ENCODE assay signal across 10 mouse cellular contexts in the genomic region with DNA sequence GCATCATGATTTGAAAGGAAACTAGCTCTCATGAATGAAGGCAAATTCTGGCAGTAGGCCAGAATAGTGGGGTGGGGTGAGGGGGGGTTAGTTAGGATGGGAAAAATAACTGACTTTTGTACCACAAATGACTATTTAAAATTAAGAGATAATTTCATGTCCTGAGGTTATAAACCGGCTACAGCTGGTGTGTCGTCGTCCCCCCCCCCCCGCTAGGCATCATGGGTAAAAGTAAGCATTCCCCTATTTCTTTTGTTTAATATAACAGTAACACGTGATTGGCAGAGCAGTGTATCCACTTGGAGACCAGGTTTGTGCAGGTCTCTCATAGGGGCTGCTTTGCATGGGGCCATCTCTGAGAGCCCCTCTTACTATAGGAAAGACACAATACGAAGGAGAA. TPM values are rescaled to one million over a fixed set of nuclear protein-coding genes. Genes with fewer than 3 reads are reported as not detected.
DNase-seq lines count a peak whose midpoint lies in the region; ATAC-seq and TF ChIP-seq lines count a peak whose summit lies in the region.
"Had no signal": no experiment of that assay in that cellular context is flagged by ENCODE, and none has a peak within 500 bp of the region (broad histone marks: within the 10 kb centered on the region; RNA-seq: fewer than 3 reads in every experiment).

No protein-coding gene starts in this region.

- H3K9me3 ChIP-seq in kidney, postnatal 0 days (replicated peaks; ENCODE audit: low read length), result no peaks in the 10 kb centered on the region
- H3K9me3 ChIP-seq in forebrain, embryonic 15.5 days, result no peaks in the 10 kb centered on the region
- H3K9me3 ChIP-seq in midbrain, embryonic 13.5 days, result no peaks in the 10 kb centered on the region

- H3K36me3 ChIP-seq in kidney, postnatal 0 days (ENCODE audit: insufficient read depth, low read length), result no peaks in the 10 kb centered on the region
- H3K36me3 ChIP-seq in forebrain, embryonic 15.5 days, result no peaks in the 10 kb centered on the region
- no peaks in the 10 kb centered on the region for H3K36me3 ChIP-seq in midbrain, embryonic 13.5 days

- no peak overlapping the region for H3K27ac ChIP-seq in kidney, postnatal 0 days
- peak overlapping the region; percentile 95 for H3K27ac ChIP-seq in forebrain, embryonic 15.5 days (replicated peaks)
- peak overlapping the region; percentile 78 for H3K27ac ChIP-seq in midbrain, embryonic 13.5 days
- no peak overlapping the region for H3K27ac ChIP-seq in cerebellum, adult 2 months (ENCODE audit: insufficient read depth, low read length)

- no peak for TF ChIP-seq POLR2A in cerebellum, adult 2 months (IDR thresholded peaks at IDR 0.05; ENCODE audit: borderline replicate concordance, insufficient read depth, low read length)

- H3K4me1 ChIP-seq in kidney, postnatal 0 days (replicated peaks; ENCODE audit: insufficient read depth, low read length), result peaks cover 6% of the 10 kb centered on the region; the same call in 1 of the 2 replicates
- peaks cover 38% of the 10 kb centered on the region for H3K4me1 ChIP-seq in forebrain, embryonic 15.5 days
- peaks cover 30% of the 10 kb centered on the region for H3K4me1 ChIP-seq in midbrain, embryonic 13.5 days (replicated peaks)
- peaks cover 2% of the 10 kb centered on the region; the same call in 1 of the 2 replicates for H3K4me1 ChIP-seq in cerebellum, adult 2 months (ENCODE audit: control insufficient read depth, insufficient read depth, low read length)

- DNase-seq in kidney, postnatal 0 days (ENCODE audit: low spot score), result no peak
- no peak for DNase-seq in kidney, postnatal 36 days
- DNase-seq in brain, embryonic 18.5 days (ENCODE audit: low read depth, low spot score), result peak; percentile 10
- DNase-seq in liver, result no peak
- DNase-seq in cerebellum, adult 2 months, result no peak
- DNase-seq: cerebellum, postnatal 36 days; layer of hippocampus, postnatal 36 days; thymus, postnatal 4 days had no signal

- ATAC-seq in kidney, postnatal 0 days (replicated peaks; ENCODE audit: low FRiP score, low read depth), result no peak
- peak; percentile 57 for ATAC-seq in forebrain, embryonic 15.5 days (replicated peaks)
- peak; percentile 74 for ATAC-seq in midbrain, embryonic 13.5 days

- no peak for TF ChIP-seq CTCF in kidney, postnatal 0 days (IDR thresholded peaks at IDR 0.05; ENCODE audit: low read depth)
- TF ChIP-seq CTCF in cerebellum, adult 2 months (IDR thresholded peaks at IDR 0.05; ENCODE audit: borderline replicate concordance, insufficient read depth, low read depth, low read length), result no peak

- H3K9ac ChIP-seq in kidney, postnatal 0 days (ENCODE audit: low read depth, low read length), result no peak overlapping the region
- H3K9ac ChIP-seq in forebrain, embryonic 15.5 days (replicated peaks), result peak overlapping the region; percentile 41
- H3K9ac ChIP-seq in midbrain, embryonic 13.5 days (replicated peaks), result peak overlapping the region; percentile 48

- WGBS in kidney, postnatal 0 days, result 45% methylated on average over 6 of the region's 6 CpGs
- WGBS in forebrain, embryonic 15.5 days, result 17% methylated on average over 6 of the region's 6 CpGs
- WGBS in midbrain, embryonic 13.5 days, result 55% methylated on average over 6 of the region's 6 CpGs
- WGBS in cerebellum, adult 2 months, result 20% methylated on average over 6 of the region's 6 CpGs

- H3K4me3 ChIP-seq in kidney, postnatal 0 days (replicated peaks; ENCODE audit: low read depth, low read length), result no peak overlapping the region
- H3K4me3 ChIP-seq in forebrain, embryonic 15.5 days, result peak overlapping the region; percentile 30
- H3K4me3 ChIP-seq in midbrain, embryonic 13.5 days (replicated peaks), result 0 out of 2 replicates have a peak overlapping the region, but pooled peaks have one; percentile 0
- H3K4me3 ChIP-seq in cerebellum, adult 2 months (replicated peaks; ENCODE audit: insufficient read depth, low read depth, low read length), result no peak overlapping the region

- no peaks in the 10 kb centered on the region for H3K27me3 ChIP-seq in kidney, postnatal 0 days (ENCODE audit: insufficient read depth, low read length)
- H3K27me3 ChIP-seq in forebrain, embryonic 15.5 days, result no peaks in the 10 kb centered on the region
- H3K27me3 ChIP-seq in midbrain, embryonic 13.5 days, result no peaks in the 10 kb centered on the region
- H3K27me3 ChIP-seq in cerebellum, adult 2 months (ENCODE audit: control insufficient read depth, insufficient read depth, low read length), result no peaks in the 10 kb centered on the region

- H3K4me2 ChIP-seq in kidney, postnatal 0 days (ENCODE audit: low read length), result peak overlapping the region; percentile 23
- H3K4me2 ChIP-seq in forebrain, embryonic 15.5 days (replicated peaks), result peak overlapping the region; percentile 50
- H3K4me2 ChIP-seq in midbrain, embryonic 13.5 days (replicated peaks), result peak overlapping the region; percentile 26

RNA-seq across cellular contexts. Expression of a gene that starts 29.3 kb away (rescaled TPM):
- 8.1 and 8.9 TPM in 2 replicates for polyA plus RNA-seq in kidney, postnatal 0 days (2015; fragmentation: Nextera tagmentation; extraction: Ambion mirVana)
- polyA plus RNA-seq in forebrain, embryonic 15.5 days (2015; fragmentation: Nextera tagmentation; extraction: Ambion mirVana), result 15.2 TPM in 2 replicates
- polyA plus RNA-seq in midbrain, embryonic 13.5 days (2015; fragmentation: Nextera tagmentation; extraction: Ambion mirVana), result 15.1 and 16.0 TPM in 2 replicates
- polyA plus RNA-seq in cerebellum, adult 2 months (2012; rRNA removed), result 33.3 and 40.7 TPM in 2 replicates

RNA-seq across cellular contexts. Expression of a gene that starts 57.3 kb away (rescaled TPM):
- polyA plus RNA-seq in kidney, postnatal 0 days (2015; fragmentation: Nextera tagmentation; extraction: Ambion mirVana), result 2.2 TPM in 2 replicates
- polyA plus RNA-seq in forebrain, embryonic 15.5 days (2015; fragmentation: Nextera tagmentation; extraction: Ambion mirVana), result 5.4 and 7.2 TPM in 2 replicates
- 5.9 and 6.6 TPM in 2 replicates for polyA plus RNA-seq in midbrain, embryonic 13.5 days (2015; fragmentation: Nextera tagmentation; extraction: Ambion mirVana)
- 65.4 and 77.0 TPM in 2 replicates for polyA plus RNA-seq in cerebellum, adult 2 months (2012; rRNA removed)

Comparison
In these comparisons a context has a peak if more than half of its experiments do, and no peak if none do; other contexts are left out.
1. H3K27ac ChIP-seq: peak in forebrain, embryonic 15.5 days (single experiment) and midbrain, embryonic 13.5 days (single experiment); none in kidney, postnatal 0 days (single experiment) and cerebellum, adult 2 months (single experiment).
2. H3K4me3 ChIP-seq: peak in forebrain, embryonic 15.5 days (single experiment) and midbrain, embryonic 13.5 days (single experiment); none in kidney, postnatal 0 days (single experiment) and cerebellum, adult 2 months (single experiment).
3. Peak in every context shown above with its lines, with median percentiles within 50 percentile points of each other: H3K4me2 ChIP-seq.